Mouse (Mus musculus) small intestine, adult 2 months (tissue): ENCODE measurements around the gene Tssk1. TPM values are rescaled to one million over a fixed set of nuclear protein-coding genes. Genes with fewer than 3 reads are reported as not detected.

Source experiments
- H3K27ac ChIP-seq: fragments of 200-500 bp; 2 replicates; pipeline ENCODE4 v1.5.1; 2012; ENCODE audit warnings: low read depth, low read length, control low read depth, inconsistent platforms; ENCODE audit not compliant: insufficient read depth
- H3K27me3 ChIP-seq: fragments of 200-500 bp; 2 replicates; pipeline ENCODE4 v1.6.1; 2012; ENCODE audit warnings: mild to moderate bottlenecking, moderate library complexity, low read length, inconsistent platforms; ENCODE audit not compliant: control insufficient read depth, insufficient read depth
- H3K36me3 ChIP-seq: fragments of 200-500 bp; 2 replicates; pipeline ENCODE4 v1.6.1; 2012; ENCODE audit warnings: mild to moderate bottlenecking, low read length, control low read depth, inconsistent platforms; ENCODE audit not compliant: control insufficient read depth, insufficient read depth
- H3K4me1 ChIP-seq: fragments of 200-500 bp; 2 replicates; pipeline ENCODE4 v1.6.1; 2012; ENCODE audit warnings: low read length, inconsistent platforms, mixed read lengths; ENCODE audit not compliant: control insufficient read depth, insufficient read depth, insufficient read length
- H3K4me3 ChIP-seq: fragments of 200-500 bp; 2 replicates; pipeline ENCODE4 v1.5.1; 2012; ENCODE audit warnings: low read depth, mild to moderate bottlenecking, control low read depth, inconsistent platforms, low read length, moderate library complexity
- CTCF ChIP-seq: fragments of 200-500 bp; IDR thresholded peaks from 2 replicates; pipeline ENCODE4 v1.5.1; 2012; ENCODE audit warnings: low read depth, mild to moderate bottlenecking, control low read depth, inconsistent platforms, low read length, moderate library complexity, mixed read lengths; ENCODE audit not compliant: insufficient replicate concordance, insufficient read length; ENCODE audit errors: extremely low read depth
- POLR2A ChIP-seq: fragments of 200-500 bp; IDR thresholded peaks from 2 replicates; pipeline ENCODE4 v1.6.1; 2012; ENCODE audit warnings: low read depth, mild to moderate bottlenecking, control low read depth, inconsistent platforms, low read length, moderate library complexity
- WGBS: fragments of 180-500 bp; shearing (Covaris S2); methylation state at CpG from one replicate; pipeline ENCODE4 v1.1.7; 2018; 5-methylcytosine and 5-hydroxymethylcytosine counted together
- polyA plus RNA-seq: library from polyadenylated mRNA; depleted of rRNA; stranded (reverse); fragments of >200 nt; gene quantifications from 2 replicates; pipeline ENCODE4 v1.2.3, GENCODE M21; 2012

Tssk1 gene
- polyA plus RNA-seq, 1 experiment: 0.08 TPM

DNA sequence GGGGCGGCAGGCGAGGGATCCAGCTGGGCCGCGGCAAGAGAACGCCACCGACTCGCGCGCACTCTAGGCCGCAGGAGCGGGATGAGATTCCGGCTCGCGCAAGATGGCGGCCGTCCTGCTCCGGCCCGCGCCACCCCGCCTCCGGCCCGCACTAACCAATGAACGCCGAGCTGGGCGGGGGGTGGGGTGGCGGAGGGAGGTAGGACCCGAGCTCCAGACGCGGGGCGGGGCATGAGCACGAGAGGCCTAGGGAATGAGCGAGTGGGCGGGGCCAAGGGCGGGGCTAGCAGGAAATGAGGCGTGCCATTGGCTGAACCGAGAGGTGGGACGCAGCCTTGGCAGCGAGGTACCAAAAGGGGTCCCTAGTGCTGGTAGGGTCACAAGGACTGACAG is 2.5 kb upstream of the Tssk1 start, which contains the start of gene Gm20518:
Gene Gm20518 (minus strand): TSS at position 105 of the 393 bp plus-strand sequence.
- Histone ChIP-seq H3K4me1 (peaks cover 17% of the 10 kb centered on the region; the same call in 1 of the 2 replicates), H3K36me3 (no peaks in the 10 kb centered on the region), H3K27me3 (no peaks in the 10 kb centered on the region), H3K27ac (peak within 1 kb of the TSS; percentile 81), H3K4me3 (peak within 1 kb of the TSS; percentile 89)
- WGBS: 1% methylated on average over 38 of the region's 38 CpGs
- 0 out of 2 replicates have a peak, but pooled peaks have one; percentile 50 for TF ChIP-seq POLR2A
- no peak for TF ChIP-seq CTCF

DNA sequence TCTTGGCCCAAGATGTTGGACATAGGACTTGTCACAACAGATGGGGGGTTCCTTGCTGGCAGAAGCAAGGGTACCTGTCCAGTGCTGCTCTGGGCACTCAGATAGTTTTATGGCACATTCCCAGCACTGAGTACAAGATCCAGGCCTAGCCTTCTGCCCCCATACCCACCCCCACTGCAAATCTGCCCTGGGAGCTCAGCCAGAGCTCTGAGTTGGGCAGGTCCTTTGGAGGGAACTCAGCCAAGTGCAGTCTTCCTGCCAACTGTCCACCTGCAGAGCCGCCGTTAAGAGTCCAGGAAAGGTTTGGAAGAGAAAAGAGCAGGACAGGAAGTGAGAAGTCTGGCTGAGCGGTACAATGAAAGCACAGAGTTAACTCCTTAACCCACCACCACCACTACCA is 1.4 kb upstream of the Tssk1 start:
- Histone ChIP-seq H3K27ac (0 out of 2 replicates have a peak overlapping the region, but pooled peaks have one; percentile 17), H3K27me3 (no peaks in the 10 kb centered on the region), H3K4me1 (peaks cover 17% of the 10 kb centered on the region; the same call in 1 of the 2 replicates), H3K4me3 (no peak overlapping the region), H3K36me3 (no peaks in the 10 kb centered on the region)
- TF ChIP-seq POLR2A (no peak), CTCF (no peak)
- WGBS: 8% methylated on average over 3 of the region's 3 CpGs

DNA sequence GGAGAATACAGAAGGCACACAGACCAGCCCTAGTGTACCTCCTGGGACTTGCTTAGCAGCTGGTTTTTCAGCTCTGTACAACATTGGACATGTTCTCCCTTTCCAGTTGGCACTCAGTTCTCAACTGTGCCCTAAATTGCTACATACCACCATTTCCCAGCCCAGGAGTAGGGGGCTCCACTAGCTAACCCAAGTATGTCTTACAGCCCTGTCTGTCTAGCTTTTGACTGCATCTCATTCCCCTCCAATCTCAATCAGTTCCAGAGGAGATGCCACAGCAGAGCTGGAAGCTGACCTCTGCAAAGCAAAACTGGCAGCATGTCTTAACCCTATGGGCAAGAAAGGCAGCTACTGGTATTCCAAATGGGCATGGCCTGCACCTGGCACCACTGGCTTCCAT is 2.1 kb downstream of the Tssk1 start:
- no peak for TF ChIP-seq CTCF
- TF ChIP-seq POLR2A: no peak
- Histone ChIP-seq H3K36me3 (peaks cover 12% of the 10 kb centered on the region), H3K4me3 (no peak overlapping the region), H3K4me1 (peaks cover 8% of the 10 kb centered on the region; the same call in 1 of the 2 replicates), H3K27ac (no peak overlapping the region), H3K27me3 (no peaks in the 10 kb centered on the region)

DNA sequence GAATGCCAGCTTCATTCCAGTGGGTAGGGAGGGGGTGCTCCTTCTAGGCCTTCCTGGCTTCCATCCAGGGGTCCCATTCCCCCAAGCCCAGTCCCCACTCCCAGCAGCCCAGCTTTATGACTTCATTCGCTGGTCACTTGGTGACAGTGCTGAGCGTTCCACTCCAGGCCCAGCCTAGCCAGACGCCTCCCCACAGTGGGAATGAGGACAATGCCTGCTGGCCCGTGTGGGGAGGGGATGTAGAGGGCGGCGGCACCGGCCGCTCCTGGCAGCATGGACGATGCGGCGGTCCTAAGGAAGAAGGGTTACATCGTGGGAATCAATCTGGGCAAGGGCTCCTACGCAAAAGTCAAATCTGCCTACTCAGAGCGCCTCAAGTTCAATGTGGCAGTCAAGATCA is 4.4 kb downstream of the Tssk1 start, which contains the start of the genes Dgcr2 and Tssk2:
Gene Dgcr2 (minus strand): TSS at position 101 of the 400 bp plus-strand sequence.
Gene Tssk2 (plus strand): TSS at position 176 of the 400 bp plus-strand sequence.
- 91% methylated on average over 14 of the region's 14 CpGs for WGBS
- no peak for TF ChIP-seq CTCF
- no peak for TF ChIP-seq POLR2A

DNA sequence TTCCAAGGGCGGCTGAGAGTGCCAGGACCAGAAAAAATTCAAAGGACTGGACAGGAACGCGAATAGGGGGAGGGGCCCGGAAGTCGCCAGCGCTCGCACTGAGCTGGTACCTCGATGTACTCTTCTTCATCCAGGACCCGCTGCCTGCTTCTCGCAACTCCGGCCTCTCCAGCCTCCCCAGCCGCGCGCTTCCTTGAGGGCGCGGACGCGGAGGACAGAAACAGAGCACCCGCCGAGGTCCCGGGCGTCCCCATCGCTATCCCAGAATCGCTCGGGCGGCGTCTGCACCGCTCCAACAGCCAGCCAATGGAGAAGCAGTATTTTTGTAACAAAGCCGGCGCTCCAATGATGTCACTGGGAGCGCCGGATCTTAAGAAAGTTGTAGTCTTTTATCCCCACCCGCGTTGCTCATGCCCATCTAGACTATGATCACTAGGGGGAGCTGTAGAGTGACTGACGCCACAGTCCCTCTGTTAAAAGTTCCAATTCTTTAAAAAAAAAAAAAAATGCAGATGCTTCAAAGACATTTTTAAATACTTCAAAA is 17.1 kb downstream of the Tssk1 start, which contains the start of gene Ess2:
Gene Ess2 (minus strand): TSS at position 297 of the 544 bp plus-strand sequence.
- peak within 1 kb of the TSS; percentile 100 for H3K4me3 ChIP-seq
- peak; percentile 71 for TF ChIP-seq POLR2A
- peak; percentile 81; the same call in 1 of the 2 replicates for TF ChIP-seq CTCF
- under 1% methylated on average over 35 of the region's 35 CpGs for WGBS
- H3K27me3 ChIP-seq: peaks cover 32% of the 10 kb centered on the region
- peaks cover 25% of the 10 kb centered on the region for H3K36me3 ChIP-seq
- H3K27ac ChIP-seq: peak within 1 kb of the TSS; percentile 33; the same call in 1 of the 2 replicates
- H3K4me1 ChIP-seq: peaks cover 14% of the 10 kb centered on the region

More for the DNA sequence above, 4.4 kb downstream of the Tssk1 start, which contains the start of the genes Dgcr2 and Tssk2:
- Histone ChIP-seq H3K27me3 (no peaks in the 10 kb centered on the region), H3K36me3 (peaks cover 35% of the 10 kb centered on the region), H3K4me1 (no peaks in the 10 kb centered on the region), H3K4me3 (no peak within 1 kb of the TSS), H3K27ac (no peak within 1 kb of the TSS)

DNA sequence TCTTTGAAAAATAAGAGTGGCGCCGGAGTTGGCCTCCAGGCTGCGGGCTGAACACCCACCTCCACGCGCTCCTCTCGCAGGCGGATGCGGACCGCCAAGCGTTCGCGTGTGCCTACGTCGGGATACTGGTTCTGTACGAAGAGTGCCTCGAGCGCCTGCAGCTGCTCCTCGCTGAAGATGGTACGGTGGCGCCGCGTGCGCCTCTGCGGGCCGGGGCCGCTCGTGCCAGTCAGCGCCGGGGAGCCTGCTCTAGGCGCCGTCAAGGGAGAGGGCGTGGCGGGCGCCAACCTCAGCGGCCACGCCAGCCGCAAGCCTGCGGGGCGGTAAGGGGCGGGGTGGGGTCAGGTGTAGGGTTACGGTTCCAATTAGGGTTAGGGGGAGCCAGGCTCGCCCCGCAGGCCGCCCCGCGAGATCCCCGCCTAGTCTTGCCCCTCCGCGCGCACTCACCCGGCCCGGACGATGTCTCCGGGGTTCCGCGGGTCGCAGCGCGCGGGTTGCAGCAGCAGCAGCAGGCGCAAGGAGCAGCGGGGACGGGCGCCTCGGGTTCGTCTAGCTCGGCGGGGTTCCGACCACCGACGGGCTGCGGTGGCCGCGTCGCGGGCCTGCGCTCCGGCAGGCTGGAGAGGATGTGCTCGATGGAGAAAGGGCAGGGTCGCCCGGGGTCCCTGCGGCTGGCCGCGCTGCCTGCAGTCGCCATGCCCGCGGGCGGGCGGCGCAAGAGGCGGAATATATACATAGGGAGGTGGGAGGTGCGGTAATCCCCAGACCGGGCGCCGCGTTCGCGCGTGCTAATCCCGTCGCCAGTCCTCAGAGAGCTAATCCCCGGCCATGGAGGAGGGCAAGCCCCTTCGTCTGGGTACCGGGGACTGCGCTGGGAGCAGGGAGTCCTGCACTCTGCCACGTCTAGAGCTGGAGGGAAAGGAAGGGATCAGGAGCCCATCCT is 20.6 kb downstream of the Tssk1 start, which contains the start of gene Gsc2:
Gene Gsc2 (minus strand): TSS at position 753 of the 943 bp plus-strand sequence.
- peaks cover 32% of the 10 kb centered on the region for H3K27me3 ChIP-seq
- peak within 1 kb of the TSS; percentile 52 for H3K4me3 ChIP-seq
- WGBS: 1% methylated on average over 106 of the region's 106 CpGs
- TF ChIP-seq POLR2A (no peak), CTCF (no peak)
- H3K27ac ChIP-seq: no peak within 1 kb of the TSS
- no peaks in the 10 kb centered on the region for H3K36me3 ChIP-seq
- peaks cover 14% of the 10 kb centered on the region for H3K4me1 ChIP-seq

DNA sequence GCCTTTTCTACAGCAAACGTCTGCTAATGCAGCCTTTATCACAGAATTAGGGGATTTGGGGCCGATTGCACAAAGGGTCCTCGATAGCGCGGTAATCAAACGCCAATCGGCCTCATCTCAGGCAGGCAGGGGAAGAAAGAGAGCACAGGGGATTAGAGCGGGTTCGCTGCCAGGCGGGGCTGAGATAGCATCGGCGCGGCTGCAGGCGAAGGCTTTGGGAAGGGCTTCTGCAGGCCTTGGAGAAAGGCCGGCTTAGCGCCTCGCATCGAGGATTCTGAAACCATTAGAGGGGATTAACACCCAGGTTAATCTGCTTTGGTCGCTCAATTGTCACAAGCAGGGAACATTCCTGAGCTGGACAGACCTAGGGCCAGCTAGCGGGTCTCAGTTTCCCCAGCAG is 26.6 kb downstream of the Tssk1 start:
- peaks cover 11% of the 10 kb centered on the region for H3K4me1 ChIP-seq
- peaks cover 3% of the 10 kb centered on the region; the same call in 1 of the 2 replicates for H3K27me3 ChIP-seq
- TF ChIP-seq CTCF (no peak), POLR2A (no peak)
- H3K4me3 ChIP-seq: no peak overlapping the region
- peaks cover 8% of the 10 kb centered on the region; the same call in 1 of the 2 replicates for H3K36me3 ChIP-seq
- no peak overlapping the region for H3K27ac ChIP-seq
- 44% methylated on average over 20 of the region's 20 CpGs for WGBS
